26 mouse cellular contexts compared by ENCODE assay signal in genomic region chr17:28827665-28828231, GRCm38 (mm10). TPM values are rescaled to one million over a fixed set of nuclear protein-coding genes. Genes with fewer than 3 reads are reported as not detected.
DNase-seq lines count a peak whose midpoint lies in the region; ATAC-seq and TF ChIP-seq lines count a peak whose summit lies in the region.
"Had no signal": no experiment of that assay in that cellular context is flagged by ENCODE, and none has a peak within 500 bp of the region (broad histone marks: within the 10 kb centered on the region; RNA-seq: fewer than 3 reads in every experiment).

No protein-coding gene starts in this region.

- DNase-seq in heart, embryonic 10.5 days (ENCODE audit: low spot score): no peak
- peak; percentile 16 for DNase-seq in right cerebral cortex, postnatal 4 days
- DNase-seq in right cerebral cortex, adult 18-20 months: no peak
- no peak for DNase-seq in liver, embryonic 14.5 days (ENCODE audit: low read depth in 3 of 3, low spot score in 3 of 3)
- DNase-seq: adrenal gland, postnatal 36 days; cerebellum, adult 8-10 months; gastrocnemius, adult 2 months; heart, postnatal 4 days; layer of hippocampus, postnatal 36 days; spleen, adult 18-20 months; thymus, adult 18-20 months had no signal

- no peaks in the 10 kb centered on the region for H3K9me3 ChIP-seq in heart, embryonic 13.5 days
- no peaks in the 10 kb centered on the region for H3K9me3 ChIP-seq in heart, embryonic 10.5 days
- H3K9me3 ChIP-seq in liver, embryonic 14.5 days (ENCODE audit: control insufficient read depth, low read length): no peaks in the 10 kb centered on the region
- H3K9me3 ChIP-seq: embryonic facial prominence, embryonic 12.5 days; forebrain, embryonic 15.5 days; hindbrain, embryonic 15.5 days; limb, embryonic 12.5 days; neural tube, embryonic 12.5 days had no signal

- no peak overlapping the region for H3K27ac ChIP-seq in heart, embryonic 13.5 days (replicated peaks)
- H3K27ac ChIP-seq in heart, embryonic 10.5 days: no peak overlapping the region
- peak overlapping the region; percentile 98 for H3K27ac ChIP-seq in liver, embryonic 14.5 days
- H3K27ac ChIP-seq: embryonic facial prominence, embryonic 12.5 days; forebrain, embryonic 15.5 days; gastrocnemius, adult 2 months; hindbrain, embryonic 15.5 days; kidney, postnatal 0 days; limb, embryonic 12.5 days; macrophage; neural tube, embryonic 12.5 days had no signal

- no peak for ATAC-seq in heart, embryonic 13.5 days (ENCODE audit: extremely low read depth, insufficient number of reproducible peaks, low FRiP score, low TSS enrichment)
- ATAC-seq in liver, embryonic 14.5 days (ENCODE audit: insufficient read depth): no peak
- no peak for ATAC-seq in CD4-positive, CD25-positive, alpha-beta regulatory T cell, adult 4 months
- ATAC-seq in megakaryocyte-erythroid progenitor cell, adult 5-6 weeks (replicated peaks; ENCODE audit: low FRiP score, low TSS enrichment, poor library complexity, severe bottlenecking): no peak
- ATAC-seq: forebrain, embryonic 15.5 days; intestine, embryonic 16.5 days had no signal

- peaks cover 57% of the 10 kb centered on the region for H3K4me1 ChIP-seq in heart, embryonic 13.5 days
- H3K4me1 ChIP-seq in heart, embryonic 10.5 days: peaks cover 49% of the 10 kb centered on the region
- peaks cover 83 to 93% of the 10 kb centered on the region in 2 experiments for H3K4me1 ChIP-seq in liver, embryonic 14.5 days (replicated peaks; ENCODE audit: control insufficient read depth in 2 of 2, insufficient read depth in 2 of 2, low read length in 1 of 2)
- H3K4me1 ChIP-seq: embryonic facial prominence, embryonic 12.5 days; forebrain, embryonic 15.5 days; hindbrain, embryonic 15.5 days; limb, embryonic 12.5 days; neural tube, embryonic 12.5 days had no signal

- no peaks in the 10 kb centered on the region for H3K27me3 ChIP-seq in heart, embryonic 13.5 days (replicated peaks)
- H3K27me3 ChIP-seq in heart, embryonic 10.5 days (ENCODE audit: insufficient read depth, poor library complexity, severe bottlenecking): no peaks in the 10 kb centered on the region
- no peaks in the 10 kb centered on the region for H3K27me3 ChIP-seq in liver, embryonic 14.5 days (ENCODE audit: control insufficient read depth, insufficient read depth, low read length)
- H3K27me3 ChIP-seq: embryonic facial prominence, embryonic 12.5 days; forebrain, embryonic 15.5 days; hindbrain, embryonic 15.5 days; limb, embryonic 12.5 days; neural tube, embryonic 12.5 days had no signal

- WGBS in heart, embryonic 13.5 days: 81% methylated on average over 8 of the region's 8 CpGs
- 82% methylated on average over 8 of the region's 8 CpGs for WGBS in heart, embryonic 10.5 days
- 74% methylated on average over 8 of the region's 8 CpGs for WGBS in liver, embryonic 14.5 days (ENCODE audit: insufficient replicate concordance)

- 0 out of 2 replicates have a peak, but pooled peaks have one; percentile 28 for TF ChIP-seq CTCF in liver, embryonic 14.5 days (IDR thresholded peaks at IDR 0.05; ENCODE audit: low read depth)

- TF ChIP-seq EP300 in liver, embryonic 14.5 days (IDR thresholded peaks at IDR 0.05; ENCODE audit: low read depth): no peak

- H3K36me3 ChIP-seq in heart, embryonic 13.5 days: peaks cover 100% of the 10 kb centered on the region
- H3K36me3 ChIP-seq in heart, embryonic 10.5 days: peaks cover 94% of the 10 kb centered on the region
- peaks cover 91% of the 10 kb centered on the region for H3K36me3 ChIP-seq in liver, embryonic 14.5 days (replicated peaks; ENCODE audit: control insufficient read depth, insufficient read depth, low read depth)

- H3K9ac ChIP-seq in heart, embryonic 13.5 days: no peak overlapping the region
- peak overlapping the region; percentile 88 for H3K9ac ChIP-seq in liver, embryonic 14.5 days (replicated peaks)
- H3K9ac ChIP-seq: embryonic facial prominence, embryonic 12.5 days; forebrain, embryonic 15.5 days; hindbrain, embryonic 15.5 days; limb, embryonic 12.5 days; neural tube, embryonic 12.5 days had no signal

- H3K4me3 ChIP-seq in heart, embryonic 13.5 days: no peak overlapping the region
- no peak overlapping the region for H3K4me3 ChIP-seq in heart, embryonic 10.5 days
- H3K4me3 ChIP-seq in liver, embryonic 14.5 days (ENCODE audit: insufficient read depth in 1 of 2, low read depth in 2 of 2, low read length in 2 of 2): peak overlapping the region; percentile 30 to 70; a peak in 3 of 4 replicates
- H3K4me3 ChIP-seq: embryonic facial prominence, embryonic 12.5 days; forebrain, embryonic 15.5 days; gastrocnemius, adult 2 months; hindbrain, embryonic 15.5 days; limb, embryonic 12.5 days; neural tube, embryonic 12.5 days had no signal

- H3K4me2 ChIP-seq in heart, embryonic 13.5 days: peak overlapping the region; percentile 1; the same call in 1 of the 2 replicates
- H3K4me2 ChIP-seq in liver, embryonic 14.5 days (ENCODE audit: low read depth): peak overlapping the region; percentile 90
- H3K4me2 ChIP-seq: embryonic facial prominence, embryonic 12.5 days; forebrain, embryonic 15.5 days; hindbrain, embryonic 15.5 days; limb, embryonic 12.5 days; midbrain, embryonic 11.5 days; neural tube, embryonic 12.5 days had no signal

RNA-seq across cellular contexts. Expression of gene Brpf3, which starts 26.9 kb away (rescaled TPM):
- 7.0 and 8.3 TPM in 2 replicates for polyA plus RNA-seq in heart, embryonic 13.5 days (2015; fragmentation: Nextera tagmentation; extraction: Ambion mirVana)
- polyA plus RNA-seq in heart, embryonic 10.5 days (2016; fragmentation: Nextera tagmentation; extraction: Ambion mirVana): 14.1 and 14.5 TPM in 2 replicates
- polyA plus RNA-seq in liver, embryonic 14.5 days (2012; rRNA removed): 95.9 and 98.3 TPM in 2 replicates
- 48.6 and 66.8 TPM in 2 replicates for polyA plus RNA-seq in liver, embryonic 14.5 days (2014; fragmentation: Nextera tagmentation; extraction: Ambion mirVana)
- polyA plus RNA-seq in CD4-positive, CD25-positive, alpha-beta regulatory T cell, adult 4 months (2017; shearing (Covaris generic)): 1 to 10 TPM; 1.1 to 2.2 TPM
- total RNA-seq in megakaryocyte-erythroid progenitor cell, adult 5-6 weeks (2014; fragmentation: Nextera tagmentation): 61.1 and 68.0 TPM in 2 replicates
- 5.3 and 6.2 TPM in 2 replicates for total RNA-seq in megakaryocyte-erythroid progenitor cell, adult 5-6 weeks (2017)

RNA-seq across cellular contexts. Expression of gene Pnpla1, which starts 30.5 kb away (rescaled TPM):
- not detected in 2 replicates for polyA plus RNA-seq in heart, embryonic 13.5 days (2015; fragmentation: Nextera tagmentation; extraction: Ambion mirVana)
- polyA plus RNA-seq in heart, embryonic 10.5 days (2016; fragmentation: Nextera tagmentation; extraction: Ambion mirVana): not detected in 2 replicates
- 0.01 and 0.02 TPM in 2 replicates for polyA plus RNA-seq in liver, embryonic 14.5 days (2012; rRNA removed)
- 0.04 TPM in 1 of 2 replicates, not detected in the other for polyA plus RNA-seq in liver, embryonic 14.5 days (2014; fragmentation: Nextera tagmentation; extraction: Ambion mirVana)
- not detected for polyA plus RNA-seq in CD4-positive, CD25-positive, alpha-beta regulatory T cell, adult 4 months (2017; shearing (Covaris generic))
- not detected in 2 replicates for total RNA-seq in megakaryocyte-erythroid progenitor cell, adult 5-6 weeks (2014; fragmentation: Nextera tagmentation)
- total RNA-seq in megakaryocyte-erythroid progenitor cell, adult 5-6 weeks (2017): not detected in 2 replicates
- total RNA-seq: gastrocnemius, adult 2 months; monocyte, adult 5-6 weeks had no signal
- polyA plus RNA-seq: forebrain, embryonic 15.5 days; heart, embryonic 14.5 days; kidney, postnatal 0 days; limb, embryonic 12.5 days; lung, embryonic 16.5 days; macrophage; midbrain, embryonic 11.5 days; neural tube, embryonic 12.5 days had no signal

RNA-seq across cellular contexts. Expression of gene Mapk13, which starts 58.7 kb away (rescaled TPM):
- polyA plus RNA-seq in heart, embryonic 13.5 days (2015; fragmentation: Nextera tagmentation; extraction: Ambion mirVana): 4.3 and 7.1 TPM in 2 replicates
- 5.3 and 13.6 TPM in 2 replicates for polyA plus RNA-seq in heart, embryonic 10.5 days (2016; fragmentation: Nextera tagmentation; extraction: Ambion mirVana)
- polyA plus RNA-seq in liver, embryonic 14.5 days (2012; rRNA removed): 1.5 and 1.6 TPM in 2 replicates
- polyA plus RNA-seq in liver, embryonic 14.5 days (2014; fragmentation: Nextera tagmentation; extraction: Ambion mirVana): 1.5 and 1.6 TPM in 2 replicates
- polyA plus RNA-seq in CD4-positive, CD25-positive, alpha-beta regulatory T cell, adult 4 months (2017; shearing (Covaris generic)): not detected
- total RNA-seq in megakaryocyte-erythroid progenitor cell, adult 5-6 weeks (2014; fragmentation: Nextera tagmentation): not detected in 2 replicates
- 0.42 TPM in 1 of 2 replicates, not detected in the other for total RNA-seq in megakaryocyte-erythroid progenitor cell, adult 5-6 weeks (2017)

Comparison
In these comparisons a context has a peak if more than half of its experiments do, and no peak if none do; other contexts are left out.
1. H3K4me3 ChIP-seq: peak in liver, embryonic 14.5 days (2 of 2); none in heart, embryonic 13.5 days (single experiment) and heart, embryonic 10.5 days (single experiment).